Mouse (Mus musculus) liver, embryonic 14.5 days (tissue): Measurements from ENCODE around the gene Gadl1. TPM values are rescaled to one million over a fixed set of nuclear protein-coding genes. Genes with fewer than 3 reads are reported as not detected.
"Not testable (repeated sequence)": the region's sequence is repeated elsewhere in the genome, so short reads cannot be mapped to it uniquely, and the experiment has no call there.

Experiments used
- ATAC-seq: fragments of 200-750 bp; cut with Nextera tagmentation; 2 replicates; pipeline ENCODE4 v1.8.0; 2017; ENCODE audit warnings: moderate number of reproducible peaks, mild to moderate bottlenecking, moderate library complexity; ENCODE audit not compliant: insufficient read depth
- DNase-seq, 3 experiments: peaks; one replicate each; pipeline ENCODE4 v3.0.0-alpha.2; 2012 to 2013; ENCODE audit warnings: low read depth in 3 of 3, low spot score in 3 of 3
- H3K27ac ChIP-seq: fragments of 300-500 bp; sonication (generic); 2 replicates; pipeline ENCODE4 v1.5.1; 2014; ENCODE audit warnings: moderate library complexity, mild to moderate bottlenecking, control low read depth, inconsistent platforms
- H3K27me3 ChIP-seq: fragments of 300-500 bp; sonication (generic); 2 replicates; pipeline ENCODE4 v1.6.1; 2014; ENCODE audit warnings: mild to moderate bottlenecking, low read length, moderate library complexity; ENCODE audit not compliant: control insufficient read depth, insufficient read depth
- H3K36me3 ChIP-seq: fragments of 300-500 bp; sonication (generic); replicated peaks from 2 replicates; pipeline ENCODE4 v1.6.1; 2014; ENCODE audit warnings: low read depth; ENCODE audit not compliant: control insufficient read depth, insufficient read depth
- H3K4me1 ChIP-seq, 2 experiments: fragments of 200-500 bp in 1 of 2; fragments of 300-500 bp in 1 of 2; sonication (generic) in 1 of 2; replicated peaks; 2 replicates each; pipeline ENCODE4 v1.6.1; 2012 to 2014; ENCODE audit warnings: antibody characterized with exemption in 1 of 2, inconsistent platforms in 1 of 2, low read length in 1 of 2; ENCODE audit not compliant: control insufficient read depth in 2 of 2, insufficient read depth in 2 of 2
- H3K4me2 ChIP-seq: fragments of 300-500 bp; sonication (generic); 2 replicates; pipeline ENCODE4 v1.6.1; 2014; ENCODE audit warnings: low read depth, mild to moderate bottlenecking, control low read depth, moderate library complexity
- H3K4me3 ChIP-seq, 2 experiments: fragments of 200-500 bp in 1 of 2; fragments of 300-500 bp in 1 of 2; sonication (generic) in 1 of 2; 2 replicates each; pipeline ENCODE4 v1.5.1; 2012 to 2014; ENCODE audit warnings: low read depth in 2 of 2, low read length in 2 of 2, mild to moderate bottlenecking in 2 of 2, control low read depth in 1 of 2, inconsistent platforms in 1 of 2, moderate library complexity in 1 of 2; ENCODE audit not compliant: insufficient read depth in 1 of 2
- H3K9ac ChIP-seq: fragments of 300-500 bp; sonication (generic); replicated peaks from 2 replicates; pipeline ENCODE4 v1.6.1; 2014; ENCODE audit warnings: mild to moderate bottlenecking, control low read depth, moderate library complexity
- H3K9me3 ChIP-seq: fragments of 300-500 bp; sonication (generic); 2 replicates; pipeline ENCODE4 v1.6.1; 2016; ENCODE audit warnings: low read length, mixed read lengths; ENCODE audit not compliant: control insufficient read depth
- CTCF ChIP-seq: IDR thresholded peaks from 2 replicates; pipeline ENCODE4 v1.5.1; 2016; ENCODE audit warnings: antibody characterized with exemption, low read depth, control low read depth
- EP300 ChIP-seq: IDR thresholded peaks from 2 replicates; pipeline ENCODE4 v1.6.1; 2016; ENCODE audit warnings: antibody characterized with exemption, low read depth
- WGBS: fragments of 180-500 bp; shearing (Covaris S2); extraction: QIAGEN DNeasy Blood & Tissue Kit; methylation state at CpG from one replicate; pipeline ENCODE4 v1.1.7; 2014; ENCODE audit not compliant: insufficient replicate concordance; 5-methylcytosine and 5-hydroxymethylcytosine counted together
- polyA plus RNA-seq, 2 experiments: library from polyadenylated mRNA; depleted of rRNA in 1 of 2; stranded (reverse) in 1 of 2; unstranded in 1 of 2; fragments of >200 nt; fragmentation: Nextera tagmentation in 1 of 2; extraction: Ambion mirVana in 1 of 2; gene quantifications; 2 replicates each; pipeline versions ENCODE4 v1.2.1 to v1.2.3; 2012 to 2014

Gene Gadl1
- polyA plus RNA-seq, 2 experiments, result 0.23 TPM; not detected in 1

- no peak overlapping the region for H3K4me3 ChIP-seq
- H3K4me2 ChIP-seq, result no peak overlapping the region
- 30% methylated on average over 6 of the region's 6 CpGs for WGBS
- no peaks in the 10 kb centered on the region for H3K4me1 ChIP-seq
- no peaks in the 10 kb centered on the region for H3K27me3 ChIP-seq
- H3K9me3 ChIP-seq, result no peaks in the 10 kb centered on the region
- H3K36me3 ChIP-seq, result no peaks in the 10 kb centered on the region
- no peak overlapping the region for H3K9ac ChIP-seq
- TF ChIP-seq CTCF (no peak), EP300 (no peak)
- H3K27ac ChIP-seq, result no peak overlapping the region
- no peak for DNase-seq
- ATAC-seq, result no peak
Observed at GRCm38 (mm10) chr9:116025371-116025770, 116.1 kb downstream of the Gadl1 start.

- no peaks in the 10 kb centered on the region for H3K4me1 ChIP-seq
- H3K27ac ChIP-seq, result no peak overlapping the region
- no peaks in the 10 kb centered on the region for H3K9me3 ChIP-seq
- H3K4me3 ChIP-seq, result no peak overlapping the region
- no peaks in the 10 kb centered on the region for H3K36me3 ChIP-seq
- TF ChIP-seq EP300 (no peak), CTCF (no peak)
- no peaks in the 10 kb centered on the region for H3K27me3 ChIP-seq
- H3K4me2 ChIP-seq, result no peak overlapping the region
- no peak overlapping the region for H3K9ac ChIP-seq
- DNase-seq (no peak), ATAC-seq (no peak)
- WGBS, result 74% methylated on average over 2 of the region's 2 CpGs
Observed at GRCm38 (mm10) chr9:116029076-116029475, 119.8 kb downstream of the Gadl1 start.

- Histone ChIP-seq H3K27ac (no peak overlapping the region), H3K9me3 (no peaks in the 10 kb centered on the region), H3K36me3 (no peaks in the 10 kb centered on the region), H3K4me1 (no peaks in the 10 kb centered on the region), H3K9ac (no peak overlapping the region), H3K4me3 (no peak overlapping the region), H3K27me3 (no peaks in the 10 kb centered on the region), H3K4me2 (no peak overlapping the region)
- DNase-seq (no peak), ATAC-seq (no peak)
- WGBS, result 61% methylated on average over 5 of the region's 5 CpGs
- TF ChIP-seq CTCF, result no peak
- no peak for TF ChIP-seq EP300
Observed at GRCm38 (mm10) chr9:116032711-116033110, 123.5 kb downstream of the Gadl1 start.

GRCm38 (mm10) chr9:116038275-116038674 lies 129.0 kb downstream of the Gadl1 start:
- no peaks in the 10 kb centered on the region for H3K27me3 ChIP-seq

GRCm38 (mm10) chr9:116039981-116040380 lies 130.7 kb downstream of the Gadl1 start:
- Histone ChIP-seq H3K9ac (no peak overlapping the region), H3K27me3 (no peaks in the 10 kb centered on the region), H3K4me3 (no peak overlapping the region), H3K9me3 (no peaks in the 10 kb centered on the region), H3K27ac (no peak overlapping the region), H3K4me1 (no peaks in the 10 kb centered on the region), H3K36me3 (no peaks in the 10 kb centered on the region), H3K4me2 (no peak overlapping the region)
- no peak for ATAC-seq
- no peak for DNase-seq
- TF ChIP-seq EP300 (no peak), CTCF (no peak)
- 70% methylated on average over 4 of the region's 4 CpGs for WGBS

More at GRCm38 (mm10) chr9:116038275-116038674, 129.0 kb downstream of the Gadl1 start:
- H3K36me3 ChIP-seq, result no peaks in the 10 kb centered on the region
- 69% methylated on average over 6 of the region's 6 CpGs for WGBS
- no peaks in the 10 kb centered on the region for H3K4me1 ChIP-seq
- H3K4me2 ChIP-seq, result no peak overlapping the region
- H3K4me3 ChIP-seq, result no peak overlapping the region
- ATAC-seq, result no peak
- no peak overlapping the region for H3K27ac ChIP-seq
- TF ChIP-seq CTCF (no peak), EP300 (no peak)
- DNase-seq, result no peak
- H3K9ac ChIP-seq, result no peak overlapping the region
- no peaks in the 10 kb centered on the region for H3K9me3 ChIP-seq

GRCm38 (mm10) chr9:116040852-116041251 lies 131.6 kb downstream of the Gadl1 start:
- H3K36me3 ChIP-seq, H3K27ac ChIP-seq, H3K9ac ChIP-seq, H3K27me3 ChIP-seq, H3K9me3 ChIP-seq, H3K4me1 ChIP-seq, H3K4me3 ChIP-seq, DNase-seq, ATAC-seq, H3K4me2 ChIP-seq: not testable (repeated sequence)
- 75% methylated on average over 14 of the region's 14 CpGs for WGBS
